Mouse (Mus musculus) heart, adult 2 months (tissue): ENCODE data around the gene Cyp4f15.

Source experiments
- CTCF ChIP-seq: fragments of 200-600 bp; IDR thresholded peaks from 2 replicates; pipeline ENCODE4 v1.8.1; 2022; ENCODE audit warnings: antibody characterized with exemption, mild to moderate bottlenecking, moderate library complexity
- EP300 ChIP-seq: fragments of 200-500 bp; IDR thresholded peaks from 2 replicates; pipeline ENCODE4 v1.6.1; 2011; ENCODE audit warnings: low read depth, low read length, control low read depth; ENCODE audit not compliant: insufficient read depth
- POLR2A ChIP-seq: fragments of 200-500 bp; IDR thresholded peaks from 2 replicates; pipeline ENCODE4 v1.6.1; 2011; ENCODE audit warnings: mild to moderate bottlenecking, low read depth, low read length, control low read depth; ENCODE audit not compliant: insufficient read depth

GRCm38 (mm10) chr17:32653860-32654259, 31.6 kb upstream of the Cyp4f15 start:
- no peak for TF ChIP-seq CTCF
- no peak for TF ChIP-seq POLR2A
- no peak for TF ChIP-seq EP300
